Mouse (Mus musculus) liver, embryonic 13.5 days (tissue): ENCODE results near the gene Sec31b. TPM values are rescaled to one million over a fixed set of nuclear protein-coding genes. Genes with fewer than 3 reads are reported as not detected.

Experiments
- ATAC-seq: fragments of 200-750 bp; cut with Nextera tagmentation; 2 replicates; pipeline ENCODE4 v1.8.0; 2017; ENCODE audit warnings: low read depth, mild to moderate bottlenecking, moderate number of reproducible peaks, moderate library complexity
- DNase-seq: peaks from one replicate; pipeline ENCODE4 v3.0.0; 2022
- H3K27ac ChIP-seq: fragments of 300-500 bp; sonication (generic); 2 replicates; pipeline ENCODE4 v1.5.1; 2015; ENCODE audit warnings: moderate library complexity, mild to moderate bottlenecking, inconsistent platforms
- H3K27me3 ChIP-seq: fragments of 300-500 bp; sonication (generic); 2 replicates; pipeline ENCODE4 v1.6.1; 2015; ENCODE audit warnings: mild to moderate bottlenecking, inconsistent platforms
- H3K36me3 ChIP-seq: fragments of 300-500 bp; sonication (generic); 2 replicates; pipeline ENCODE4 v1.6.1; 2015; ENCODE audit warnings: mild to moderate bottlenecking, inconsistent platforms
- H3K4me1 ChIP-seq: fragments of 300-500 bp; sonication (generic); replicated peaks from 2 replicates; pipeline ENCODE4 v1.6.1; 2015; ENCODE audit warnings: inconsistent platforms
- H3K4me2 ChIP-seq: fragments of 300-500 bp; sonication (generic); 2 replicates; pipeline ENCODE4 v1.6.1; 2015; ENCODE audit warnings: inconsistent platforms, mild to moderate bottlenecking, moderate library complexity
- H3K4me3 ChIP-seq: fragments of 300-500 bp; sonication (generic); replicated peaks from 2 replicates; pipeline ENCODE4 v1.5.1; 2015; ENCODE audit warnings: mild to moderate bottlenecking, inconsistent platforms
- H3K9ac ChIP-seq: fragments of 300-500 bp; sonication (generic); 2 replicates; pipeline ENCODE4 v1.6.1; 2015; ENCODE audit warnings: mild to moderate bottlenecking, inconsistent platforms
- H3K9me3 ChIP-seq: fragments of 300-500 bp; sonication (generic); replicated peaks from 2 replicates; pipeline ENCODE4 v1.6.1; 2016; ENCODE audit warnings: inconsistent platforms
- WGBS: fragments of 180-500 bp; shearing (Covaris S2); methylation state at CpG from one replicate; pipeline ENCODE4 v1.1.7; 2015; ENCODE audit not compliant: insufficient replicate concordance; 5-methylcytosine and 5-hydroxymethylcytosine counted together
- polyA plus RNA-seq: library from polyadenylated mRNA; unstranded; fragments of >200 nt; fragmentation: Nextera tagmentation; extraction: Ambion mirVana; gene quantifications from 2 replicates; pipeline ENCODE4 v1.2.1, GENCODE M21; 2015

The Sec31b gene
- polyA plus RNA-seq, 1 experiment from 2014 or later = 0.29 TPM

GRCm38 (mm10) chr19:44510534-44511175 is 35.0 kb downstream of the Sec31b start:
- H3K4me3 ChIP-seq = peak overlapping the region; percentile 36; the same call in 1 of the 2 replicates
- no peaks in the 10 kb centered on the region for H3K36me3 ChIP-seq
- DNase-seq = no peak
- 6% methylated on average over 12 of the region's 12 CpGs for WGBS
- H3K4me2 ChIP-seq = no peak overlapping the region; the same call in 1 of the 2 replicates
- H3K9ac ChIP-seq = no peak overlapping the region
- peaks cover 81% of the 10 kb centered on the region for H3K27me3 ChIP-seq
- ATAC-seq = no peak
- peaks cover 2% of the 10 kb centered on the region; the same call in 1 of the 2 replicates for H3K4me1 ChIP-seq
- no peaks in the 10 kb centered on the region for H3K9me3 ChIP-seq
- no peak overlapping the region for H3K27ac ChIP-seq

- no peak overlapping the region for H3K27ac ChIP-seq
- H3K27me3 ChIP-seq = peaks cover 46% of the 10 kb centered on the region
- no peak overlapping the region for H3K9ac ChIP-seq
- WGBS = 49% methylated on average over 4 of the region's 4 CpGs
- no peak overlapping the region for H3K4me2 ChIP-seq
- H3K4me1 ChIP-seq = no peaks in the 10 kb centered on the region
- no peak for DNase-seq
- no peaks in the 10 kb centered on the region for H3K9me3 ChIP-seq
- no peaks in the 10 kb centered on the region for H3K36me3 ChIP-seq
- no peak overlapping the region for H3K4me3 ChIP-seq
- ATAC-seq = no peak
Observed at GRCm38 (mm10) chr19:44502741-44503140, 42.9 kb downstream of the Sec31b start.

GRCm38 (mm10) chr19:44501925-44502324 is 43.7 kb downstream of the Sec31b start:
- Histone ChIP-seq H3K27me3 (peaks cover 39% of the 10 kb centered on the region), H3K4me2 (no peak overlapping the region), H3K36me3 (no peaks in the 10 kb centered on the region), H3K9me3 (no peaks in the 10 kb centered on the region), H3K9ac (no peak overlapping the region), H3K4me3 (no peak overlapping the region), H3K27ac (no peak overlapping the region), H3K4me1 (no peaks in the 10 kb centered on the region)
- ATAC-seq (no peak), DNase-seq (no peak)
- WGBS = 61% methylated on average over 6 of the region's 6 CpGs

- H3K36me3 ChIP-seq = no peaks in the 10 kb centered on the region
- WGBS = 56% methylated on average over 5 of the region's 5 CpGs
Observed at GRCm38 (mm10) chr19:44500240-44500639, 45.4 kb downstream of the Sec31b start.

GRCm38 (mm10) chr19:44498936-44499335 is 46.7 kb downstream of the Sec31b start:
- H3K4me2 ChIP-seq = no peak overlapping the region
- H3K4me3 ChIP-seq = no peak overlapping the region
- H3K4me1 ChIP-seq = 0 out of 2 replicates have a peak, but pooled peaks cover 3% of the 10 kb centered on the region
- ATAC-seq (no peak), DNase-seq (no peak)
- no peaks in the 10 kb centered on the region for H3K36me3 ChIP-seq
- H3K27ac ChIP-seq = no peak overlapping the region
- H3K9me3 ChIP-seq = no peaks in the 10 kb centered on the region
- 49% methylated on average over 6 of the region's 6 CpGs for WGBS
- H3K9ac ChIP-seq = no peak overlapping the region
- peaks cover 60% of the 10 kb centered on the region for H3K27me3 ChIP-seq

More at GRCm38 (mm10) chr19:44500240-44500639, 45.4 kb downstream of the Sec31b start:
- ATAC-seq (no peak), DNase-seq (no peak)
- H3K9ac ChIP-seq = no peak overlapping the region
- no peaks in the 10 kb centered on the region for H3K9me3 ChIP-seq
- H3K27ac ChIP-seq = no peak overlapping the region
- H3K4me2 ChIP-seq = no peak overlapping the region
- no peak overlapping the region for H3K4me3 ChIP-seq
- H3K4me1 ChIP-seq = 0 out of 2 replicates have a peak, but pooled peaks cover 3% of the 10 kb centered on the region
- H3K27me3 ChIP-seq = peaks cover 52% of the 10 kb centered on the region

GRCm38 (mm10) chr19:44496941-44497340 is 48.7 kb downstream of the Sec31b start:
- ATAC-seq (no peak), DNase-seq (no peak)
- no peak overlapping the region for H3K4me3 ChIP-seq
- no peak overlapping the region for H3K27ac ChIP-seq
- H3K4me1 ChIP-seq = 0 out of 2 replicates have a peak, but pooled peaks cover 3% of the 10 kb centered on the region
- H3K9me3 ChIP-seq = no peaks in the 10 kb centered on the region
- 61% methylated on average over 10 of the region's 10 CpGs for WGBS
- no peak overlapping the region for H3K9ac ChIP-seq
- H3K27me3 ChIP-seq = peaks cover 66% of the 10 kb centered on the region
- no peak overlapping the region for H3K4me2 ChIP-seq
- H3K36me3 ChIP-seq = no peaks in the 10 kb centered on the region

- DNase-seq (no peak), ATAC-seq (no peak)
- Histone ChIP-seq H3K4me1 (0 out of 2 replicates have a peak, but pooled peaks cover 3% of the 10 kb centered on the region), H3K4me3 (no peak overlapping the region), H3K9me3 (no peaks in the 10 kb centered on the region), H3K9ac (no peak overlapping the region), H3K27me3 (peaks cover 64% of the 10 kb centered on the region), H3K36me3 (no peaks in the 10 kb centered on the region), H3K4me2 (no peak overlapping the region), H3K27ac (no peak overlapping the region)
- WGBS = 13% methylated on average over 8 of the region's 8 CpGs
Observed at GRCm38 (mm10) chr19:44496511-44496910, 49.2 kb downstream of the Sec31b start.

GRCm38 (mm10) chr19:44493128-44493527 is 52.5 kb downstream of the Sec31b start, which contains the start of gene Wnt8b:
Wnt8b (plus strand) TSS chr19:44493472.
- no peaks in the 10 kb centered on the region for H3K36me3 ChIP-seq
- no peaks in the 10 kb centered on the region for H3K9me3 ChIP-seq
- H3K27me3 ChIP-seq = peaks cover 42% of the 10 kb centered on the region
- no peak for ATAC-seq
- no peak within 1 kb of the TSS for H3K4me2 ChIP-seq
- DNase-seq = no peak
- 0 out of 2 replicates have a peak, but pooled peaks cover 3% of the 10 kb centered on the region for H3K4me1 ChIP-seq
- no peak within 1 kb of the TSS for H3K9ac ChIP-seq
- 34% methylated on average over 8 of the region's 8 CpGs for WGBS
- no peak within 1 kb of the TSS for H3K4me3 ChIP-seq
- no peak within 1 kb of the TSS for H3K27ac ChIP-seq

- Histone ChIP-seq H3K36me3 (no peaks in the 10 kb centered on the region), H3K27ac (no peak overlapping the region), H3K4me1 (no peaks in the 10 kb centered on the region), H3K4me3 (no peak overlapping the region), H3K4me2 (no peak overlapping the region), H3K27me3 (0 out of 2 replicates have a peak, but pooled peaks cover 6% of the 10 kb centered on the region), H3K9ac (no peak overlapping the region), H3K9me3 (no peaks in the 10 kb centered on the region)
- DNase-seq (peak; percentile 53), ATAC-seq (peak; percentile 53)
- WGBS = 7% methylated on average over 8 of the region's 8 CpGs
Observed at GRCm38 (mm10) chr19:44487266-44487665, 58.4 kb downstream of the Sec31b start.

GRCm38 (mm10) chr19:44476541-44476940 is 69.1 kb downstream of the Sec31b start:
- no peaks in the 10 kb centered on the region for H3K9me3 ChIP-seq
- H3K9ac ChIP-seq = no peak overlapping the region
- no peak overlapping the region for H3K27ac ChIP-seq
- H3K36me3 ChIP-seq = no peaks in the 10 kb centered on the region
- DNase-seq (no peak), ATAC-seq (no peak)
- 37% methylated on average over 3 of the region's 3 CpGs for WGBS
- peaks cover 7% of the 10 kb centered on the region; the same call in 1 of the 2 replicates for H3K27me3 ChIP-seq
- H3K4me1 ChIP-seq = no peaks in the 10 kb centered on the region
- H3K4me3 ChIP-seq = no peak overlapping the region
- H3K4me2 ChIP-seq = no peak overlapping the region

GRCm38 (mm10) chr19:44475268-44475667 is 70.4 kb downstream of the Sec31b start:
- Histone ChIP-seq H3K27me3 (peaks cover 7% of the 10 kb centered on the region; the same call in 1 of the 2 replicates), H3K4me3 (no peak overlapping the region), H3K4me2 (no peak overlapping the region), H3K4me1 (no peaks in the 10 kb centered on the region), H3K9me3 (no peaks in the 10 kb centered on the region), H3K27ac (no peak overlapping the region), H3K9ac (no peak overlapping the region), H3K36me3 (no peaks in the 10 kb centered on the region)
- 70% methylated on average over 6 of the region's 6 CpGs for WGBS
- ATAC-seq = no peak
- DNase-seq = no peak

GRCm38 (mm10) chr19:44474158-44474557 is 71.5 kb downstream of the Sec31b start:
- H3K36me3 ChIP-seq = no peaks in the 10 kb centered on the region
- WGBS = 2% methylated on average over 10 of the region's 10 CpGs
- no peaks in the 10 kb centered on the region for H3K9me3 ChIP-seq
- no peak overlapping the region for H3K27ac ChIP-seq
- no peak overlapping the region for H3K4me3 ChIP-seq
- no peak overlapping the region for H3K4me2 ChIP-seq
- no peak overlapping the region for H3K9ac ChIP-seq
- DNase-seq (peak; percentile 64), ATAC-seq (no peak)
- H3K27me3 ChIP-seq = peaks cover 7% of the 10 kb centered on the region; the same call in 1 of the 2 replicates
- no peaks in the 10 kb centered on the region for H3K4me1 ChIP-seq
